Mouse (Mus musculus) right cerebral cortex, postnatal 14 days (tissue): ENCODE results near the gene Arl10.
"Not testable (repeated sequence)": the region's sequence is repeated elsewhere in the genome, so short reads cannot be mapped to it uniquely, and the experiment has no call there.

ENCODE experiments used
- DNase-seq: peaks from one replicate; pipeline ENCODE4 v3.0.0; 2022

The Arl10 gene

DNA sequence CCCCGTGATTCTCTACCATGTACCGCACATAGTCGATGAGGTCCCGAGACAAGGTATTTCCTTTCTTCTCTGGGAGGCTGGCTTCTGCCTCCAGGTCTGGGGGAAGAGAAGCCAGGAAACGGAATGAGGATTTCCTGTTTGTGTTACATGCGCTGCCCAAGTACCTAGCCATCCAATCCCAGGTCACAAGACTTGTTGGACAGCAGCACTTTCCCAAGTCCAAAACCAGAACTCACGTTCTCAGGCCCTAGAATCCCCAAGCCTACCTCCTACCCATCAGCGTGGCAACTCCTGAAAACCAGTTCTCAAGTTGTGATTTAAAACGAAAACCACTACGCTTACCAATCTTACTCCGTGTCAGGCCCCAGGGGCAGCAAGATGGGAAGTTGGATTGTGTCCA lies 11.0 kb downstream of the Arl10 start:
- DNase-seq, result no peak

GRCm38 (mm10) chr13:54589414-54589995 lies 14.7 kb downstream of the Arl10 start:
- peak; percentile 50 for DNase-seq

- peak; percentile 94 for DNase-seq
These were observed 15.5 kb downstream of the Arl10 start, which contains the start of the genes Nop16 and Higd2a for GRCm38 (mm10) chr13:54589996-54590951. Gene Nop16, minus strand, starts transcription at chr13:54590090. Gene Higd2a, plus strand, starts transcription at chr13:54590207.

DNA sequence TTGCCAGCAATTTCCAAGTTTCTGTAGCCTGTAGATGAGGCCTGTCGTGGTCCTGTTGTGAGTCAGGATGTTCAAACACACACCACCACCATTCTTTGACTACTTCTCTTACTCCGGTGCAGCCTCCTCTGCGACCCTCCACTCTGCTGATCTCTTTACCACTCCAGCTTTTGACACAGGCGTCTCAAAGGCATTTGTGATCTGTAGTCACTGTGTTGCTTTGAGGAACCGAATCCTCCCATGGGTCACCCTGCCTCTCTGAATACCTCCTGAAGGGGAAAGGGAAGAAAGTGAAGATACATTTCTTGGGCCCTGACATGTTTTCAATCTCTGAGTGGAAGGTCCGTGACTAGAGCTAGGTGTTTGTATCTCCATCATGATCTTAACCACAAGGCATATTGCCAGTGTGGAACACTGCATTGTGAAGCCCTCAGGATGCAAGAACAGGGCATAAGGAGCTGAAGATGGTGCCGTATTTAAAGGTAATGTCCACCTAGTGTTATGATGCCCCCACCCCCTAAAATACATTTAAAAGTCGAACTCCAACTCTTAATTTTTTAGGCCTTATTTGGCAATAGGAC lies 17.1 kb downstream of the Arl10 start:
- DNase-seq, result no peak

DNA sequence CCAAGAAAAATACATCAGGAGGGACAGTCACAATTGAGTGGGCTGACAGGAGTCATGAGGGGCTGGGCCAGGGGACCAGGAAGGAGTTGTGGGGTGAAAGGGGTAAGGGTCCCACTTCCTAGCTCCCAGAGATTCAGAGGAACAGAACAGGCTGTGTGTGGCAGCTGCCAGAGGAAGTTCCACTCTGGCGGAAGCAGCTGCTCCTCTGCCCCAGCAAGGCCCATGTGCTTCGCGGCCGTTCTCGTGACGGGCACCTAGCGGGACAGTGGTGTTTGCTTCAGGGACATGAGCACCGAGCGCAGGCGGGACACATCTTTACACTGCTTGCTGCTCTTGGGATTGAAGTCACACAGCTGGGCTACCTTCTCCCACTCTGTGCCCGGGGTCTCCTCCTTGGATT lies 18.8 kb downstream of the Arl10 start:
- DNase-seq, result no peak

DNA sequence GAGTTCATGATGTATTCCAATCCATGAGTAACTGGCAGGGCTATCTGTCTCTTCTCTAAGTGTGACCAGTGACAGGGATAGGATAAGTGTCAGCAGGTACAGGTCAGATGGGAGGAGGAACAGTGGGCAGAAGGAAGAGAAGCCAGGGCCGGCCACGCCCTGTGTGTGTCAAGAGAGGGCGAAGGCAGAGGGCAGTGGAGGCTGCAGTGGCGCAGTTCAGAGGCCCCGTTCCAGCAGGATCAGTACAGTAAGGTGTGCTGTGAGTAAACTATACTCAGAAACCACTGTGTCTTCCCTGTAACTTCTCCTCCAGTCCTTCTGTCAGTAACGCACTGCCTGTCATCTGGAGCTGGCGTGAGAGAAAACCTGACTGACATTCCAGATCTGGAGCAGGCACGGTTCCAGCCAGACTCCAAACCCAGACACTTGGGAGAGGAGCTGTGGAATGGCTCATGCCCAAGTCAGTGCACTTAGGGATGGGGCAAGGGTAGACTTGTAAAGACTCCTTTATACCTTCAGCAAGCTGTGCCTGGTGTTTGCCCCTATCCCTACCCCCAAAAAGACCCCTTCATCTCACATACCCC lies 21.4 kb downstream of the Arl10 start:
- DNase-seq, result no peak

- no peak for DNase-seq
These were observed 22.1 kb downstream of the Arl10 start for GRCm38 (mm10) chr13:54596870-54597269.

DNA sequence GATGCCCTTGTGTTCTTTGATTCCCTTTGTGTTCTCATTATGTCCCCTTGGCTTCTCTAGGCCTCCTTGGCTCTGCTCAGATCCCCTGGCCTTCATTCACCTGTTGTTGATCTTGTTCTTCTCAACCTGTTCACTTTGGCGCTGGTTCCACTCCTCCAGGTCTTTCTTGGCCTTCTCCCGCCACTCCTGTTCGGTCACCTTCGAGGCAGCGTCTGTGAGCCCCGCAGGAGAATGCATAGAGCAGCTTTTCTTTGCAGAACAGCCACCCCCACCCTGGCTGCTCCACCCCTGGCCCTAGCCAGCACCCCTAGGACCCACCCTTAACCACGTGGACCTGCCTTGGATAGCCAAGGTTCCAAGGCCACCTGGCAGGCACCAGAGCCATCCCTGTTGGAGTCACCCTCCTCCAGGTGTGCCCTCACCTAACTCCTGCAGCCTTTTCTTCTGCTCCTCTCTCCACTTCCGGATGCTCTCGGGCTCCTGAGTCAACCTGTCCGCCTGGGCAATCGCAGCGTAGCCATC lies 23.9 kb downstream of the Arl10 start:
- no peak for DNase-seq

DNA sequence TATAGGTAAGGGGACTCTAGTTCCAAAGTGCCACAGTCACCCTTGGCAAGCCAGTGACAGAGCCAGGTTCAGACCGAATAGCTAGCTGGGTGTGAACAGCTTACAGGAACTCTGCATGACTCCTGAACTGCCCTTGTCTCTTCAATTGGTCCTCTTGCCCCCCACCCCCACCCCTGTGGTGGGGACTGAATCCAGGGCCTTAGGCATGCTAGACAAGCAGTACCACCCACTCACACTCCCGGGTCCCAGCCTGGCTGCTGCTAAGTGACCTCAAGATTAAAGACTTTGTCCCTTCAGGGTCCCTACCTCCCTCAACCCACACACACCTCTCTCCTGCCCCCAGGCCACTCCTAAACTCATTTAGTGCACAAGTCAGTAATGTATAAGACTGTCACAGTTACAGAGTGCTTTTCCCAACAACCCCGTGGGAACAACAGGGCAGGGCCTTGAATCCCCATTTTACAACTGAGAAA lies 27.9 kb downstream of the Arl10 start:
- no peak for DNase-seq

DNA sequence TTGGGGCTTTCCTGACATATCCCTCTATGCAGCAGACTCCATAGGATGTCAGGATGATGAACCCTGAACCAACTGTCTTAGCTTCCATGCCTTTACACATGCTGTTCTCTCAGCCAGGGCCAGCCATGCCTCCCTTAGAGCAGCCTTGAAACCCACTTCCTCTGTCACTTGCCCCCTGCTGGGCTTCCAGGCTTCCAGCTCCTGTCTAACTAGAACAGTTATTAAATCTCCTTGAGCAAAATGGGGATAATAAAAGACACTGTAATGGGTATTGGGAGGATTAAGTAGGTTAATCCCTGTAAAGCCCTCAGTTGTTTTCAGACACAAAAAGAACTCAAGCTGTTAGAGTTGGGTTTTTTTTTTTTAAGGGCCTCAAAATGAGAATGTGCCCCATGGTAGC lies 28.7 kb downstream of the Arl10 start:
- DNase-seq, result no peak

DNA sequence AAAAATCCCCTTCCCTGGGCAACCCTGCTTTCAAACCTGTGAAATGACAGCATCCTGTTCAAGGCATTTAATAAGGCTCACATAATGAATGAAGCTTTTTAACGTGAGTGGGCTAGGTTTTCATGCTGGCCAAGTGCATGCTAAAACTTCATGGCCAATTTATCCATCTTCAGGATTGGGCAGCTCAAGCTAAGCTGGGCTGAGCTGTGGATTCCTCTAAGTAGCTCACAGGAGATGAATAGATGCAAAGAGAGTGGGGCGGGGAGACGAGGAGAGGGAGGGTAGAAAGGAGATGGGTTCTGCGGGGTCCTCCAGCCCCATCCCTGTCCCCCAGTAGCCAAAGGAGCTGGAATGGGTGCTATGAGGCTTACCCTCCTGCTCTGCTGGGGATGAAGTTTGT lies 29.4 kb downstream of the Arl10 start:
- no peak for DNase-seq

DNA sequence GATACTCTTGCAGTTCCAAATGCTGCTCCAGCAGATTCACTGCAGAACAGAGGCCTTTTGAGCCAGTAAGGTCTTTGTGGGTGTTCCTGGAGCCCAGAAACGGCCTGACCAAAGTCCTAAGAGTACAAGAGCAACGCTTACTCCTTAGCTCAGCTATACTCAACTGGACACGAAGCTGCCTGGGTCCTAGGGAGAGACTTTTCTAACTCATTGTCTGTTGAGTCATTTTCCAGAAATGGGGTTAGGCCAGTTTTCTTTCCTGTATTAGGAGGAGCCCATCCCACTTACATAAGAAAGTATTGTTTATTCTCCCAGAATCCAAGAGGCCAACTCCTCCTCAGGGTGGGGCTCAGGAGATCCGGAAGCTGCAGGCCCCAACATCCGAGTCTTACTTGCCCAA lies 30.6 kb downstream of the Arl10 start:
- no peak for DNase-seq

- DNase-seq, result no peak
These were observed 32.4 kb downstream of the Arl10 start for GRCm38 (mm10) chr13:54607204-54607603.

DNA sequence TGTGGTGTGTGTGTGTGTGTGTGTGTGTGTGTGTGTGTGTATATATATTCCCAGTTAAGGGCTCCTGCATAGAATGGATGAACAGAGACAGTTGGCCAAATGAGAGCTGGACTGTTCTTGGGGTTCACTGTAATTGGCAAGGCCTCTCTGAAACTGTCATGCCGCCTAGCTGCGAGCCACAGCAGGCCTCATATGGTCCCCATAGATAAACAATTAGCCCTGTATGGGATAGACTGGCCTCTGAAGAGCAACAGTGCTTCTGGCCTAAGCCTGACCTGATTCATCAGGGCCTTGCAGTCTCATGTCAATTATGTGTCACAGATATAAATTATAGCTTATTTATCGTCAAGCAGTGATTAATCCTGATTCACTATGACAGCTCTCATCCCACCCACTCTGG lies 33.2 kb downstream of the Arl10 start:
- no peak for DNase-seq

DNA sequence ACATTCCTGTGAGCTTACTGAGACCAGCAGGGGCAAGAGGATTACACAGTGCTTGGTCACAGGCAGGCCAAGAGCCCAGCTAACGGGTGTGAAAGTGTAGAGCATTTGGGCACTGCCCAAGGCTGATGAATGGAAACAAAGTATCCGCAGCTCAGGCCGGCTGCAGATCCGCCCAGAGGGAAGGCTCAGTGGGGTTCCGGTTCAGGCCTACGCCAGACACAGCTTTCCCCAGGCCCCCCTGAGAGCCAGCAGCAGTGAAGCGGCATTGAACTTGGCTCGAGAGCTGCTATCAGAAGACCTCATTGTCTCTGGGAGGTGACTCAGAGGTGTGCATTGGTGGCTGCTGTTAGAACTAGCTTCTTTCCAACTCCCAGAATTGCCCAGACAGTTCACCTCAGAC lies 33.9 kb downstream of the Arl10 start:
- DNase-seq, result no peak

DNA sequence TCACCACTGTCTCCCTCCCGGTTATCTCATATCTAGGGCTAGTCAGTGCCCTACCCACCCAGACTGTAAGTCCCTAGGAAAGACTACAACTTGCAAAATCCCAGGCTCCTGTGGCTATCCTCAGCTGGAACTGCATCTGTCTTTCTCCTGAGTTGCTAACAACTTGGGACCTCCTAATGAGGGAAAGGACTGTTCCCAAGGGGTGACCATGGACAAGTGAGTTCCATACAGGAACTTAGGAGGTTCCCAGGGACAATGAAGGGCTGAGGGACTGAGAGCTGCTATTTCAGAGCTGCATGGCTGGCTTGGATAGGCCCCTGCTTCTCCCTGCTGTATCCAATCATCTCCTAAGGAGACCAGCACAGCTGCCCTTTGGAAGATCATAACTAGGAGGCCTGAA lies 34.5 kb downstream of the Arl10 start:
- no peak for DNase-seq

GRCm38 (mm10) chr13:54610613-54610971 lies 35.8 kb downstream of the Arl10 start:
- DNase-seq, result no peak

DNA sequence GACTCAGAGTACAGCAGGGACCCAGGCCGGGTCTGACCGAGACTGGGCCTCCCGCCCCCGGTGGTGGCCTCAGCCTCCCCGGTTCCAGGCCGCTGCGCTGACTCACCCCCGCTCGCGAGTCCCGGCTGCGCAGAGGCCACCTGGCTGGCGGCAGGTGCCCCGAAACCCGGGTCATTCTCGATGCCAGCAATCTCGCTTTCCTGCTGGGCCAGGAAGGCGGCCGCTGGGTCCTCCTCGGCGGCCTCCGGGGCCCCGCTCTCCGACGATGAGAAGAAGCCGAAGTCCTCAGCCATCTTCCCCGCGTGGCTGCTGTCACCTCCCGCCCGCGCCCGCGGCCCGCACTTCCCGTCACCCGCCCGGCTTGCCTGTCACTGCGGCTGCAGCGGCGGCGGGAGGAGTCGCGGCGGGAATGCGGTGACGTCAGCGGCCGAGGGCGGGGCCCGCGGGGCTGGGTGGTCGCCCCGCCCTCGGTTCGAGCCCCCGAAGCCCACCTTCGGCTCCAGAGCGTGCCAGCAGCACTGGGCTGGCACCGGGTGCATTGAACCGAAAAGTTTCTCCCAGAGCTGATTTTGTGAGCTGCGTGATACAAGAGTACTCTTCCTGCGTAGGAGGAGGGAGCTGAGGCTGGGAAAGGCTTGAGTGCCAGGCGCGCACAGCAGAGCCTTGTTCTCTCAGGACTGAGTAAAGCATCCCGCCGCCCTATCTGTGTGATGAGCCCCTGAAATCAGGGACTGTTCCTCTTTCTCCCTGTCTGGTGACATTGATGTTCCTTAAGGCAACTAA lies 36.3 kb downstream of the Arl10 start, which contains the start of gene Cltb:
Gene Cltb (minus strand): TSS at position 373 of the 783 bp plus-strand sequence.
- peak; percentile 94 for DNase-seq

DNA sequence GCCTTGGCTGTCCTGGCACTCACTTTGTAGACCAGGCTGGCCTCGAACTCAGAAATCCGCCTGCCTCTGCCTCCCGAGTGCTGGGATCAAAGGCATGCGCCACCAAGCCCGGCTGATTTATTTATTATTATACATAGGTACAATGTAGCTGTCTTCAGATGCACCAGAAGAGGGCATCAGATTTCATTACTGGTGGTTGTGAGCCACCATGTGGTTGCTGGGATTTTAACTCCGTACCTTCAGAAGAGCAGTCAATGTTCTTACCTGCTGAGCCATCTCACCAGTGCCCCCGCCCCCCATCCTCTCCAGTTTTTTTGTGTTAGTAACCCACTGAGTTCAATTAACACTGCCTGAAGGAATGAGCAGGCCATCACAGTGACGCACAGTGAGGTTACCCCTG lies 38.3 kb downstream of the Arl10 start:
- DNase-seq, result not testable (repeated sequence)

DNA sequence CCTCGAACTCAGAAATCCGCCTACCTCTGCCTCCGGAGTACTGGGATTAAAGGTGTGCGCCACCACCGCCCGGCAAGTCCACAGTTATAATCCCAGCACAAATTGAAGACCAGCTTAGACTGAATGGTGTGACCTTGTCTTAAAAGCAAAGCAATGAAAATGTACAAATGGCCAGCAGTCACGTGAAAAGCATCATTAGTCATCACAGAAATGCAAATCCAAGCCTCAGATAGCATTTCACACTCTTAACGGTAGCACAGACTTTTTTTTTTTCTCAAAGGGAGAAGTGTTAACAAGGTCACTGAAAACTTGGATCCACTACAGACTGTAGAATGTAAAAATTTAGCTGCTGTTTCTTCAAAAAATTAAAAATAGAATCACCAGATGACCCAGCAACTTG lies 41.5 kb downstream of the Arl10 start:
- no peak for DNase-seq

DNA sequence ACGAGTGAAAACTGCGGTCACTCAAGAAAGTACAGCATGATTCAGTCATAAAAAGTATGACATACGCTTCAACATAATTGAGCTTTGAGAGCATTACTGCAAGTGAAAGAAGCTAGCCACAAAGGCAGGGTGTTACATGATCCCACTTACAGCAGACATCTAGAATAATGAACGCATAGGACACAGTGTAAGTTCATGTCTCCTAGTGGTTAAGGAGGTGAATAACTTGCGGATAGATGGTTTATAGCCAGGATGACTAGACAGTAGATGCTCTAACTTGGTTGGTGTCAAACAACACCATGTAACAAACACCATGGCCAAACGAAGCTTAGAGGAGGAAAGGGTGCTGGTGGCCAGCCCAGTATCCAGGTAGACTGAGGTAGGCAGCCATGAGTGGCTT lies 42.2 kb downstream of the Arl10 start:
- no peak for DNase-seq
